Mouse (Mus musculus): Measurements from ENCODE around the gene Gm21731.
"Not testable (repeated sequence)": the region's sequence is repeated elsewhere in the genome, so short reads cannot be mapped to it uniquely, and the experiment has no call there.

The Gm21731 gene

DNA sequence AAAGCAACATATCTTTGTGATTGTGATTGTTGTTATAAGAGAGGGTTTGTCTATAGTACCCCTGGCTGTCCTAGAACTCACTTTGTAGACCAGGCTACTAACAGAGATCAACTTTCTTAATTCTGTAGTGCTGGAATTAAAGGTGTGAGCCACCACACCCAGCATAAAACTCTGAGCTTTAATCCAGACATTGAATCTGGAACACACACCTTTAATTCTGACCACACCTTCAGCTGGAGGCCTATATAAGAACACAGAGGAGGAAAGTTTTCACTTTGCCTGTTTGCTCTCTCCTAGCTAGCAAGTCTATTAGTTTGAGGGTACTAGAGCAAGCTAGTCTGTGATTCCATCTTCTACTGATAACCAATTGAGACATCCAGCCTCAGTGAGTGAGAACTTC is at the start of gene Gm21731:
Gm21731 (plus strand) TSS at position 301 of the 400 bp plus-strand sequence.
- not testable (repeated sequence) for DNase-seq (ENCODE audit: low spot score in 2 of 2)

DNA sequence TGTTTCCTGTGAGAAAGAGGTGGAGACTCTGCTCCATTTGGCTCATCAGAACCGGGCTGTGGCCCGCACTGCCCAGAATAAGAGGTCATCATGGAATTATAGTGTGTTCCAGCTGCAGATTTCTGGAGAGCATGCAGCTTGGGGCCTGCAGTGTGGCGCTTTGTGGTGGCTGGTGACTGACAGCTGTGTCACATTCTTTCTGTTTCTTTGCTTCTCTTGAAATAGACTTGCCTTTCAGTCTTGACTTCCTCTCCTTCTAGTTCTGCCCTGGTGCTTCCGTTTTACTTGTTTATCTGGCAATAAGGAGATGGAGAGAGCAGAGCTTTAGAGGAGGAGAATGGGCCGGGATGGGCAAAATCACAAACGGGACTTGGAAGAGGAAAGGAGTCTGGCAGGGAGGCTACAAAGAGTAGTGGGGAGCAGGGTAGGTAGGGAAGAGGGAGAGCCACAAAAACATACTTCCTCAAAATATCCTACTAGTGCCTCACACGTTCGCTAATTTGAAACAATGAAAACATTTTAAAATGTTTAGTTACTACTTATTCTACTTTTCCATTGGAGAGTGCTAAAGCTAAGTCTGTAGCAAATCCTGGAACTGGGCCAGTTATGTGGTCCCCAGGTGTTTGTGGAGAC is 42.6 kb upstream of the Gm21731 start:
- DNase-seq (ENCODE audit: low spot score in 2 of 2), result not testable (repeated sequence)

DNA sequence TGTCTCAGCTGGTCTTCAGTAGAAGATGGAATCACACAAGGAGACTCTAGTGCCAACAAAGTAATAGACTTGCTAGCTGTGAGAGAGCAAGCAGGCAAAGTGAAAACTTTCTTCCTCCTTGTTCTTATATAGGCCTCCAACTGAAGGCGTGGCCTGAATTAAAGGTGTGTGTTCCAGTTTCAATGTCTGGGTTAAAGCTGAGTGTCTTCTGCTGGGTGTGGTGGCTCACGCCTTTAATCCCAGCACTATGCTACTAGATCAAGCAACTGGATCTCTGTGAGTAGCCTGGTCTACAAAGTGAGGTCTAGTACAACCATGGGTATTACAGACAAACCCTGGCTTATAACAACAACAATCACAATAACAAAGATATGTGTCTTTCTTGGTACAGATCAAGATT is 23.1 kb upstream of the Gm21731 start, which contains the start of gene Gm21762:
Gm21762 (minus strand) TSS at position 101 of the 400 bp plus-strand sequence.
- DNase-seq (ENCODE audit: low spot score in 2 of 2), result not testable (repeated sequence)

DNA sequence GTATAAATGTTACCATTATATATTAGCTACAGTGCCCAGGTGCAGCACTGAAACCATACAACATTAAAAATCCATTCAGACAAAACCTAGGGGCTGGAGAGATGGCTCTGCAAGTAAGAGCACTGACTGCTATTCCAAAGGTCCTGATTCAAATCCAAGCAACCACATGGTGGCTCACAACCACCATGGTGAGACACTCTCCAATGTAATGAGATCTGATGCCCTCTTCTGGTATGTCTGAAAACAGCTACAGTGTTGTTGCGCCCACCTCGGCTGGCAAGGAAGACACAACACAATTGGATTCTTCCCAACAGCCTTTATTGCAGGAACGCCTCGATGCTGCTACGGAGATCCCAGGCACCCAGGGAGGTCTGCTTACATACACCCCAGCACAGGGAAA is 18.0 kb upstream of the Gm21731 start:
- not testable (repeated sequence) for DNase-seq (ENCODE audit: low spot score in 2 of 2)

DNA sequence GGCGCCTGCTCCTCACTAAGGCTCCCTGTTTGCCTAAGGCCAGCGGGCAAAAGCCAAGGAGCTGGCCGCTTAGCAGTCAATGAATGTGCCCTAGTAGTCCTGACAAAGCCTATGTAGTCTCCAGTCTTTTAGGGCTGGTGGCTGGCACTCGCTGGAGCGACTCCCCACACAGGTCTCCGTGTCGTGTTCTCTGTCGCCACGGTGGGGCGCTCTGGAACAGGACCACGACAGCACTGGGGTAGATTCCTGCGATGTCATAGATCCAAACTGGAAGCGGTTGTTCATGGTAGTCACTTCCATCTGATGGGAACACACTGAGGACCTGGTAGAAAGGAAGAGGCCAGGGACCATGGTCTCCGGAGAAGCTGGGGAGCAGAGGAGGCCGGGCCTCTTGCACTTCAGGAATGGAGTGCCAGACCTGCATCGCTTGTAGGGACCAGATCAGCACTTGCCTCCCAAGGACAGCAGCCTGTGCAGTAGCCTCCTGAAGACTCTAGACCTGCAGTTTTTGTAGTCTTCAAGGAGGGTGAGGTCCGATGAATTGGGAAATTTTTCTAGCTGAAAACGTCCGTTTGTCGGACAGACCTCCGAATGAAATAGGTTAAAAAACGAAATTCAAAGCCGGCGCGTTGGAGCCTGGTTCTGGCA is 15.8 kb upstream of the Gm21731 start:
- DNase-seq (ENCODE audit: low spot score in 2 of 2), result not testable (repeated sequence)

DNA sequence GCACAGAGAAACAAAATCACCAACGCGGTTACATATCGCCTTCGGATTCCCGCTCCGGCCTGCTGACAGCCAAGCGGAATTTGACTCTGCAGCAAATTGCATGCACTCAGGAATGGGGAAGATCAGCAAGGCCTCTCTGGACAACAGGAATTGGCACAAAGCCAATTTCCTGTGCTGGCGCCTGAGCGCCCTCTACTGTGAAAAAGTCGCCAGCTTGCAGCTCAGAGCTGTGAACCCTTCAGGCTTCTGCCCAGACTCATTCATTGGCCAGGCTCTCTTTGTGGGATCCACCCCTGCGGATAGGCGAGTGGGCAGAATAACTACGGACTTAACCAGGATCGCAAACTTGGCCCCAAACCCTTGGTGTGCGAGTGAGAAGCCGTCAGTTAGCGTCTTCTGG is 7.1 kb upstream of the Gm21731 start:
- DNase-seq (ENCODE audit: low spot score in 2 of 2), result not testable (repeated sequence)

DNA sequence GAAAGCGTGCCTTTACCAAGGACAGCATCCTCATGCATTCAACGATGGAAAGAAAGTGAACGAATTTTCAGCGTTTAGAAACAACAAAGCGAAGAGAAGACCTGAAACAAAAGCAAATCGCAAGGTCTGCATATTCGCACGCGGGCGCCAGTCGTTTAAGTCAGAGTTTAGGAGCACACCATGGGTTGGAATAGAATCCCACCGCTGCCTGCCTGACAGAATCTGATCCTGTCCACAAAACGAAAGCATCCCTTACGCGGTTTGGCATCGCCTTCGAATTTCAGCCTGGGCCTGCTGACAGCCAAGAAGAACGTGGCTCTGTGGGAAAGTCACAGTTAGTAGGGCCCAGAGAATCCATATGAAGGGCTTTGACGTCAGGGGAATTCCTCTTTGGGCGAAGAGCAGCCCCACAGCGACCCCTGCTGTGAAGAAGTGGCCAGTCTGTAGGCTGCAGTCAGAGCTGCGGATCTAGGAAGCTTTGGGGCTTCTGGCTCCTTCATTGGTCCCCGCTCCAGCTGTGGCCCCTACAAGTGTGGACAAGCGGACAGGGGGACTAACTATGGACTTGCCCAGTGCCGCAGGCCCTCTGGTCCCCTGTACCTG is 6.4 kb upstream of the Gm21731 start:
- DNase-seq (ENCODE audit: low spot score in 2 of 2), result not testable (repeated sequence)

DNA sequence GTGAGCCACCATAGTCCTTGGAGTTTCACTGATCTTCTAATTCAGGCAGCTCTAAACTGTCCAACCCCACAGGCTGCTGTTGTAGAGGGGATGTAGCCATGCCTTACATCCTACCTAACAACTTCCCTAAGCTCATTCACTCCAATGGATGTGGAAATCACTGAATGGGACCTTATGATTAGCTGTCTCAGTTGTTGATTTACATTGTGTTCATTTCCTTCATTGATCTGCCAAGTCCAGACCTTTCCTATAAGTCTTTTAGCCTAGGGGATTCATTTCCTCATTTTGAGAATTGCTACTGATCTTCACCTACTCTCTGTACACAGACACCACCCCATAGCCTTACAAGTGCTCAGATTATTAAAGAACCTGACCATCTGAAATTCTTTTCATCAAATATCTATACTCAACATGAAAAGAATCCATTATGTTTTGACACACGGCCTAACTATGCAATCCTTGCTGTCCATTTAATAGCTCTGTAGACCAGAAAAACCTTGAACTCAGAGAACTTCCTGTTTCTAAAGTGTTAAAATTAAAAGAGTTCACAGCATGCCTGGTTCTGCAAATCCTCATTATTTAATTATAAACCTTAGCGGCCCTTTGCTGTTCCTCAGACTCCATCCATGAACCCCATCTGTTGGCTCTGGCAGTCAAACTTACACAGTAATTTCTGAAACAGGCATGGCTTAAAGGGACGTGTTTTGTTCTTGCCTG is 12.5 kb downstream of the Gm21731 start:
- DNase-seq (ENCODE audit: low spot score in 2 of 2), result not testable (repeated sequence)

DNA sequence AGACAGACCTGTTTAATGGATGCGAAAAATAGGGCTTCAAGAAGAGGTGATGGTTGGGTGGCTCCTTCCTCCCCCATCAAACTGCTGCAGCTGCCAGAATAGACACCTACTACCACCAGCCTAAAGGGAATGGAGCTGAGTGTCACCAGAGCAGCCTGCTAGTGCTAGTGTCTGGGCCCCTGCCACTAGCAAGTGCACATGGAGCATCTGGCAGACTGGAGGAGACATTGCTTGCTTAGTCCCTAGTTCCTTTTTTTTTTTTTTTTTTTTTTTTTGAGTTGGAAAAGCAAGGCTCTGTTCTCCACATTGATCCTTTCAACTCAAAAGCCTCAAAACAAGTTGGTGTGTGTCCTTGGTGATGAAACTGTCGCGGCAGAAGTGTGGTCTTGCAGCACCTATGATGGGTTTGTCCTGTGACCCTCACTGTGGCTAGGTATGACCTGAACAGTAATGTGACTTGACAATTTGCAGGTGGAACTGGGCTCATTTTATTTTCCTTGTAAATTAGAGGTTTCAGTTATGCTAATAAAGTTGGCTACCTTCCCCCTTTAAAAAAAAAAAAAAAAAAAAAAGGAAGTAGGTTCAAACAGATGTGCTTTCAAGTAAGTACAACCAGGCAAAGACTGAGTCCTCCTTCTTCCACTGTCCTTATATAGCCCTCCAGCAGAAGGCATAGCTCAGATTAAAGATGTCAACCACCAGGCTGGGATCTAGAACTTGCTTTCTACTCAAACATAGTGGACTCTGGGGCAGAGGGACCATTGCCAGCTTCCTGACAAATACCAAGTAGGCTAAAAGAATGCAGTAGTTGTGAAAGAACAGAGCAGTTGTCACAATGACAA is 20.1 kb downstream of the Gm21731 start:
- DNase-seq (ENCODE audit: low spot score in 2 of 2), result peak in 1 of 2 experiments; percentile 2

DNA sequence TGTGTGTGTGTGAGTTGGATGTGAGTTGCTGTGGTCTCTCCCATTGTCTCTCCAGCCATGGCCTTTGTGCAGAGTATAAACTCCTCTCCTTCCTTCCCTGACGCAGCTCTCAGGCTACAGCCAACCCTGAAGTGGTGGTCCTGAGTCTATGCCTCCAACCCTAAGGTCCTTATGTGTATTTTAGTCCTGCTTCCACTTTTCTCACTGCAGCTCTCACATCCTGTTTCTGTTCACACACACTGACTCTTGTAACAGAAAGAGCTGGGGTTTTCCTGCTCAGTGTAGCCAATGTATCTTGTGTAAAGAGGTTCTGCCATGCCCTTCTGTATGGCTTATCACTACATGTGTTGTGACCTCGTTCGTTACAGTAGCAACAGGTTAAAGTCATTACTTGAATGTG is 20.8 kb downstream of the Gm21731 start:
- peak in 1 of 2 experiments; percentile 7 for DNase-seq (ENCODE audit: low spot score in 2 of 2)

DNA sequence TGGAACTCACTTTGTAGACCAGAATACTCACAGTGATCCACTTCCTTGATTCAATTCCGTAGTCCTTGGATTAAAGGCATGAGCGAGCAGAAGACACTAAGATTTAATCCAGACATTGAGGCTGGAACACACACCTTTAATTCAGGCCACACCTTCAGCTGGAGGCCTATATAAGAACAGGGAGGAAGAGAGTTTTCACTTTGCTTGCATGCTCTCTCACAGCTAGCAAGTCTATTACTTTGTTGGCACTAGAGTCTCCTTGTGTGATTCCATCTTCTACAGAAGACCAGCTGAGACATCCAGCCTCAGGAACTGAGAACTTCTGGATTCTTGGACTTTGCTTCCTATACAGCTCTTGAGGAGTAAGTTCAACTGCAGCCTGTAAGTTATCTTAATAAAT is 24.0 kb downstream of the Gm21731 start, which contains the start of gene AF067061:
AF067061 (plus strand) TSS at position 245 of the 400 bp plus-strand sequence.
- not testable (repeated sequence) for DNase-seq (ENCODE audit: low spot score in 2 of 2)

DNA sequence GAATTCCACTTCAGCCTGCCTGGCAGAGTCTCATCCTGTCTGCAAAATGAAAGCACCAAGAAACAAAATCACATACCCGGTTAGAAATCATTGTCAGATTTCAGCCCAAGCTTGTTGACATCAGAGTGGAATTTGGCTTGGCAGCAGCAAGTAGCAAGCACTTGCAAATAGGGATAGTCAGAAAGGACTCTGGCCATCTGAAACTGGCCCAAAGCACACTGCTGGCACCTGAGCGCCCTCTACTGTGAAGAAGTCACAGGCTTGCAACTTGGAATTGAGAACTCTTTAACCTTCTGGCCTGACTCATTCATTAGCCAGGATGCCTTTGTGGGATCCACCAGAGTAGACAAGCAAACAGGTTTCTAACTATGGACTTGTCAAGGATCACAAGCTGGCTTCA is 38.9 kb downstream of the Gm21731 start:
- DNase-seq (ENCODE audit: low spot score in 2 of 2), result not testable (repeated sequence)

DNA sequence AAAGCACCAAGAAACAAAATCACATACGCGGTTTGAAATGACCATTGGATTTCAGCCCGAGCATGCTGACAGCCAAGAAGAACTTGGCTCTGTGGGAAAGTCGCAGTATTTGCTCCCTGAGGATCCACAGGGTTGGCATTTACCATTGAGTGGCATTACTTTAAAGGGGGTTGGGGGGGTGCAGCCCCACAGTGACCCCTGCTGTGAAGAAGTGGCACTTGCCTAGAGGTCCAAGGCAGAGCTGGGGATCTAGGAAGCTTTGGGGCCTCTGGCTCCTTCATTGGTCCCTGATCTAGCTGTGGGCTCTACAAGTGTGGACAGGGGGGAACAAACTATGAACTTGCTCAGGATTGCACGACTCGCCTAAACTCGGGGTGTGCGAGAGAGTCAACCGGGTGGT is 39.9 kb downstream of the Gm21731 start:
- DNase-seq (ENCODE audit: low spot score in 2 of 2), result no peak
